Mouse (Mus musculus) ES-CJ7 (cell line): ENCODE data around the gene 9130213A22Rik.

Experiments used
- DNase-seq: peaks from one replicate; pipeline ENCODE4 v3.0.0; 2011; ENCODE audit warnings: low read depth, low spot score

9130213A22Rik gene

GRCm38 (mm10) chr11:69106842-69107241, 15.5 kb downstream of the 9130213A22Rik start:
- no peak for DNase-seq

- DNase-seq = no peak
Measured at GRCm38 (mm10) chr11:69106299-69106698, 16.1 kb downstream of the 9130213A22Rik start.

DNA sequence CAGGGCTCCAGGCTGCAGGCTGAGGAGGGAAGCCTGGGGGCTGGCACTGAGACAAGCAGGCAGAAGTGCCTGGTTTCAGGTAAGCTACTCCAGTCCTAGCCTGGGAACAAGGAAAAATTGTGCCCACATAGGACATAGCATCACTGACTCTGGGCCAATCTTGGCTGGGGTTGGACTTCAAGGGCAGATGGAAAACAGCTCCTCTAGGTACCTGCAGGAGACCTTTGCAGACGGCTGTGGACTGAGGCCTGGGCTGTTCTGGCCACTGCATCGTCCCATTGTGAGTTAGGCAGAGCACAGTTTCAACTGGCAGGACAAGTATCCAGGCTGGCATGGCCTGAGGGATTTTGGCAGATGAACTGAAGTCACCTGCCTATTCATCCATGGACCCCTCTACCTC, 16.6 kb downstream of the 9130213A22Rik start:
- no peak for DNase-seq

- DNase-seq = no peak
Measured at GRCm38 (mm10) chr11:69105227-69105626, 17.2 kb downstream of the 9130213A22Rik start.

- no peak for DNase-seq
Measured at GRCm38 (mm10) chr11:69104487-69104886, 17.9 kb downstream of the 9130213A22Rik start.

DNA sequence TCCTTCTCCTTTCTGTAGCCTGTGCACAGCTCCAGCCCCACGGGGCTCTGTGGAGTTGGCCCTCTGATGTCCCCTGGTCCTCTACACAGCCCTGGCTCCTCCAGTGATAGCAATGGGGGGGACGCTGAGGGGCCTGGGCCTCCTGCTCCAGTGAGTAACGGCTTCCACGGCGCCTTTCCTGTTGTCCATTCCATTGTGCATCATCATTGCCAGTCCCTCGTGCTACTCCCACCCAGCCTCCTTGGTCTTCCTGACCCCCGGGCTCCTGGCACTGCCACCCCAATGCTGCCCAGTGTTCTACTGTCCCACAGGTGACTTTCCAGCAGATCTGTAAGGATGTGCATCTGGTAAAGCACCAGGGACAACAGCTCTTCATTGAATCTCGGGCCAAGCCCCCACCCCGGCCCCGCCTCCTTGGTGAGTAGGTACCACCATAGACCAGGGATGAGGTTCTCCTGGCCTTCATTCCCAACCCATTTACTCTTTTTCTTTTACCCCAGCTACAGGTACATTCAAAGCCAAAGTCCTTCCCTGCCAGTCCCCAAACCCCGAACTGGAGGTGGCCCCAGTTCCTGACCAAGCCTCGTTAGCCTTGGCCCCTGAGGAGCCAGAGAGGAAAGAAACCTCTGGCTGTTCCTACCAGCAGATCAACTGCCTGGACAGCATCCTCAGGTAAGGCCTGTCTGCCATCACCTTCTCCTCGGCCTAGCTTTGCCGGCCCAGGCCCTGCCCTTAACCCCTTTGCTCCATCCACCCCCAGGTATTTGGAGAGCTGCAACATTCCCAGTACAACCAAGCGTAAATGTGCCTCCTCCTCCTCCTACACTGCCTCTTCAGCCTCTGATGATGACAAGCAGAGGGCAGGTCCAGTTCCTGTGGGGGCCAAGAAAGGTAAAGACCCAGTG, 18.6 kb downstream of the 9130213A22Rik start:
- DNase-seq = no peak

DNA sequence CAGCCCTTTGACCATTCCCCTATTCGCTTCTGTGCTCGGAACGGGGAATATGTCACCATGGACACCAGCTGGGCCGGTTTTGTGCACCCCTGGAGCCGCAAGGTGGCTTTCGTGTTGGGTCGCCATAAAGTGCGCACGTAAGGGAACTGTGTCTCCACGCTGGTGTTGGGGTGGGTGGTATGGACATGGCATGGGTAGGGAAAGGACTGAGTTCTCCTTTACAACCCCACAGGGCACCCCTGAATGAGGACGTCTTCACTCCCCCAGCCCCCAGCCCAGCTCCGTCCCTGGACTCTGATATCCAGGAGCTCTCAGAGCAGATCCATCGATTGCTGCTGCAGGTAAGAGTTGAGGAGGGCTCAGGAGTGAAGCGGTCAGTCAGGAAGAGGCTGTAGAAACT, 19.3 kb downstream of the 9130213A22Rik start:
- DNase-seq = no peak

- no peak for DNase-seq
Measured at GRCm38 (mm10) chr11:69102403-69102725, 20.0 kb downstream of the 9130213A22Rik start.

- DNase-seq = no peak
Measured at GRCm38 (mm10) chr11:69101604-69102402, 20.6 kb downstream of the 9130213A22Rik start.

DNA sequence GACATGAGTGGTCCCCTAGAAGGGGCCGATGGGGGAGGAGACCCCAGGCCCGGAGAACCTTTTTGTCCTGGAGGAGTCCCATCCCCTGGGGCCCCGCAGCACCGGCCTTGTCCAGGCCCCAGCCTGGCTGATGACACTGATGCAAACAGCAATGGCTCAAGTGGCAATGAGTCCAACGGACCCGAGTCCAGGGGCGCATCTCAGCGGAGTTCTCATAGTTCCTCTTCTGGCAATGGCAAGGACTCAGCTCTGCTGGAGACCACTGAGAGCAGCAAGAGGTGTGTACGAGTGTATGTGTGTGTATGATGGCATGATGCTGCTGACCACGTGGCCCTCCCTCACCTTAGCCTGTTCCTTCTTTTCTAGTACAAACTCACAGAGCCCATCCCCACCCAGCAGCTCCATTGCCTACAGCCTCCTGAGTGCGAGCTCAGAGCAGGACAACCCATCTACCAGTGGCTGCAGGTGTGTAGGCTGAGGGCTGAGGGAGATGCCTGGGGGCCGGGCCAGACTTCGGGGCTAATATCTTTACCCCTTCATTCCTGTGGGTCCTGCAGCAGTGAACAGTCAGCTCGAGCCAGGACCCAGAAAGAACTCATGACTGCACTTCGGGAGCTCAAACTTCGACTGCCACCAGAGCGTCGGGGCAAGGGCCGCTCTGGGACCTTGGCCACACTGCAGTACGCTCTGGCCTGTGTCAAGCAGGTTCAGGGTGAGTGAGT, 21.6 kb downstream of the 9130213A22Rik start:
- DNase-seq = no peak

DNA sequence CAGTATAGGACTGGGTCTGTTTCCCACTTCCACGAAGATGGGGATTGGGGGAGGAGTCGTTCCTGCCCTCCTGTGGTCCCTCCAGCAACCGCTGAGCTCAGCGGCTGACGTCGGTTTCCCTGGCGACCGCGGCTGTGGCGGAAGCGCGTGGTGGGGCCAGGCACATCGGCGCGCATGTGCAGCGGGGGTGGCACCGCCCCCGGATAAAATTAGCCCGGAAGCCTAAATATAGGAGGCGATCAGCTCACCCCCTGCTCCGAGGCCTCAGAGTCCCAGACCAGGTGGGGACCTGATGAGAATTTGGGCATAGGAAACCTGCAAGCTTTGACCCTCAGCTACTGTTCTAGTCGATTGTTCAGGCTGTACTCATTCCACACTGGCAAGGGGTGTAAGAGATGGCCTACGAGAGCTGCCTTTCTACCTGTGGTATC, 22.5 kb downstream of the 9130213A22Rik start:
- peak; percentile 79 for DNase-seq

DNA sequence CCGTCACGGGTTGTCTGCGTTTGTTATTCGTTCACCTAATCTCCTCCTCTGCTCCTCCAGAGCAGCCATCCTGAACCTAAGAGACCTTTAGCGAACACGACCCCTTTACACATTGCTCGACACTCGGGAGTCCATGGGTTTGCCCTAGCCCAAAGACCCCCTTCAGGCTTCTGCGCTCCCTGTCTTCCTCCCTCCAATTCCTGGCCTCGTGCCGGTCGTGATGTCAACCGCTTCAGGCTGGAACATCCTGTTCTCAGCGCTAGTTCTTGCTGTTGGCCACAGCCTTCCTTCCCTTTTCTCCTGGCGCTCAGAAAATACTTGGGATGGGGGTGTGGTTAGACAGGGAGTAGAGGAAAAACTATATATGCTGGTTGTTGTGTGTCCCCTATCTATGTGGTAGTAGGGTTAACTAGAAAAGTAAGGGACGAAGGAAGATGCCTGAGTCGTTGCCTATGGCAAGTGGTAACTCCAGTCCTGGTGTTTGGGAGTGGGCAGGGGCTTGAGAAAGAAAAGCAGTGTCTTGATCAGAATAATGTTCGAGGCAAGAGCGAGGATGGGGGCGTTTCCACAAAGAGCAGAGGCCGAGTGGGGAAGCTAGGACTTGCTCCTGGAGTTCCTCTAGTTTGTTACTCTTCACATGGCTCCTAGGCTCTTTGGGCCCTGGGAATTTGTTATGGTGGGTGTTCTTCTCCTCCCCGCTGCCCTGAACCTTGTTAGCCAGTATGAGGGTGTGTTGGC, 23.0 kb downstream of the 9130213A22Rik start:
- DNase-seq = no peak

DNA sequence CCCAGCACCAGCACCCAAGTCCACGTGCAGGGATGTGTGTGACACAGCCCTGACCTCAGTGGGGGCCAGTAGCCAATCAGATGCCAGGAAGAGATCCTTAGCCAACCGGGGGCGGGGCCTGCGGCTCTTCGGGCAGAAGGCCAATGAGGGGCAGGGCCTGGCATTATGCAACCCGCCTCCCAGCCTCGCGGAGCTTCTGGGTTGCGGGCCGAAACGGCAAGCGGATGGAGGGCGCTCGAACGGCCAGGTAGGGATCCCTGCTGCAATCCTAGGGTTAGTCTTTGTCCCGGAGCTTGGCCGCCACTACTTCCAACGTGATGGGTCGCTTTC, 23.7 kb downstream of the 9130213A22Rik start:
- DNase-seq = peak; percentile 92

- DNase-seq = no peak
Measured at GRCm38 (mm10) chr11:69098039-69098761, 24.2 kb downstream of the 9130213A22Rik start.

DNA sequence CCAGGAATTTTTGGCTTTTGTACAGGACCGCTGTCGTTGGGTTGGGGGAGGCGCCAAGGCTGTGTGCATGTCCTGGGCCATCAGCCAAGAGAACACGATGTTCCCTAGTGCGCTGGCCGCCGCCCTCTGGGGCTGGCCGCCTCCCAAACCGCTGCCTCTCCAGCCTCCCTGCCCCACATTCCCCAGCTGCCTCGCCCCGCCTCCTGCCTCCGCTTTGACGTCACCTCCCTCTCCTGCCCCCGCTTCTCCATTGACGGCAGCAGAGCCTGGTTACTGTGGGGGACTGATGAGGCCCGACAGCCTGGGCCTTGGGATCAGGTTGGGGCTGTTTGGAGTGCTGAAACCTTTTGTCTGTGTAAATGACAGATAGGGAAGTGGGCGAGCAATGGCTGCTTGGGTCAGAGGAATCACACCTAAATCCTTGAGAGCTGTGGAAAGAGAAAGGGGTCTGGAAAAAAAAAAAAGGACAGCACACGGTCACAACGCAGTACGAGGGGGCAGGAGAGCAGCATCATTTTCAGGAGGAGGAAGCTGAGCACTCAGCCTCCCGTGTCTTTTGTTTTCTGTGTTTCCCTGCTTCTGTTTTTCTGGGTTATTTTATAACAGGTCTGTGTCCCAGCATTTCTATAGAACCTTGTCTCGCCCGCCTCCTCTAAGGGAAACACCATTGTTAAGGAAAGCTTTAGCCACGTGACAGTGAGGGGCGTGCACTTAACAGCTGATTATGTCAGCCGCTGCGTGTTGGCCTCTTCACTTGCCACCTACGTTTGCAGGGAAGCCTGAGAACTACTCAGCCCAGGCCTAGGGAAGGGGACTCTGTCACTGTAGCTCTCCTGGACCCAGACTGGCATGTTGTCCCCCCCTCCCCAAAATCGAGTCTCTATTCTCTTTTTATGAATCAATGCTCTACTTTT, 25.1 kb downstream of the 9130213A22Rik start:
- peak; percentile 81 for DNase-seq

DNA sequence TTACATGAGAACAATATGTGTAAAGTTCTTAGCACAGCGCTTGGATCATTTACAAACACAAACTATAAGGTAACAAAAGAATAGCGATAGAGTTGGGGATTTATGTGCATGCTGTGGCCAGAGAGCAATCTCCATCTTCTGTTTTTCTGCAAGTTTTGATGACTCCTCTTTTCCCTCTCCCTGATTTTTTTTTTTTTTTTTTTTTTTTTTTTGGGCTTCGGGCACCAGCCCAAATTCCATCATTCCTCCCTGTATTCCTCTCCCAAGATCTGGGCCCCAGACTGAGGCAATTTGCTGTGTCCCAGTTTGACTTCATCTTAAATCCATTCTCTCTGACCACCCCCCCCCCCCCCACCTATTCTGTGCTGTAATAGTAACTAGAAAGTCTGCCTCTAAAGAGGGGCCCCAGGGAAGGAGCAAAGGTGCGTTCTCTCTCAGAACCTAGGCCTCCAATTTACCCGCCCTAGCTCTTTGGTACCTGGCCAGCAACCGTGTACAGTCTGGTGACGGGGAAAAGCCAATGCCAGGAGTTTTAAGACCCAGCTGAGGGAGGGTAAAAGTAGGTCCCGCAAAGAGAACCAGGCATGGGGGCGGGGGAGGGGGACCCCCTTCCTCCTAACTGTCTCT, 25.9 kb downstream of the 9130213A22Rik start:
- no peak for DNase-seq

DNA sequence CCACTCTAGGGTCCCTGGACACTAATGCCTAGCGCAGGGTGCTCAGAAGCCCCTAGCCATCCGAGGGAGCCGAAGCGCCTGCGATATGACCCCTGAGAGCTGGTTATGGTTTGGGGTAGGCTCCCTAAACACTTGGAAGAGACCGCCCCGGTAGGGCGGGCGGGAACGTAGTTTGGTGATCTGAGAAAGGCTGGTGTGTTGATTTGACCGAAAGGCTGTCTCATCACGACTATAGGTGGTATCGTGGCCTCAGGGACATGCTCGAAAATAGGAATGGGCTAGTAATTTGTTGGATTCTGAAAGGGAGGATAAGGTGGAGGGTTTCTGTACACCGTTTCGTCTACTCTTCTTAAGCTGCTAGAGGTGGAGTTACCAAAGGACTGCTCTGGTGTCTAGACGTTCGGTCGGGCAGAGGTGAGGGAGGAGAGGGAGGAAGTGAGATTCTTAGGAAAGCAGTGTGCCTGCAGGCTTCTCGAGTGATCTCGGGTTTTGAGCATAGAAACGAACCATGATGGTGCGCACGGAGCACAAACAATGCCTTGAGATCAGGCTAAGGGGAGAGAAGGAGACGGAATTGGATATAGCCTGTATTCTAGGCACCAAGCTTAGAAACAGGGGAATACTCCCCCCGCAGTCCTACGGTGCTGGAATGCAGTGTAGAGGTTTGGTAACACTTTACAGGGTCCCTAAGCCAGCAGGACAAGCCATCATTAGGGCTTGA, 26.7 kb downstream of the 9130213A22Rik start:
- no peak for DNase-seq

DNA sequence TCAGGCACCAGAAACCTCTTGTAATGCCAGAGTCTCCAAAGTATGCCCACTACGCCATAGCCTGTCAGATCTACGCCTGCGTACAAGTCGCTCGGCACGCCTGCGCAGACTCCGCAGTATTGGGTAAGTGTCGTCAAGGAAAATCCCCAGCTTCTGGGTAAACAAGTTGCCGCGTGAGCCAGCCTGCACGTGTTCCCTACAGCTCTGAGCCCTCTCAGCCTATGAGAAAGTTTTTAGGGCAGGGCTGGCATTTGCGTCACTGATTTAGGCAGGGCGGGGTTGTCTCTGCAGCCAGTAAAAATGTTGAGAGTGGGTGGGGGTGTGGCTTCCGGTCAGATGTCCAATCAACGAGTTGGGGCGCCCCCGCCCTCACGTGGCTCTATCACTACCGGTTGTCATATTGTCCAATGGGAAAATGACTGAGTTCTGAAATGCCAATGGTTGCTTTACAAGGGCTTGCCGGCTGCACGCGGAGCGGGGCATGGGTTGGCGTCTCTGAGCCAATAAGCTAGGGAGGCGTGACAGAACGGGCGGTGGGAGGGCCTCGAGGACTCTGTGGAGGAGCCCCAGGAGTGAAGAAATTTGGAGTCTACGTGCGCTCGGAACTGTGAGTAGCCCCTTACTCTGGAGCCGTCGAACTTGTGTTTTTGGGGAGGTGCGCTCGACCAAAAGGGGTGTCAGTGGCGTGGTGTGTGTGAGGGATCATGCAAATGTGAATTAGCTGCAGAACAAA, 27.5 kb downstream of the 9130213A22Rik start, which contains the start of gene Per1:
Per1 (plus strand) TSS at position 521 of the 733 bp plus-strand sequence.
- peak; percentile 100 for DNase-seq
